Mouse (Mus musculus): ENCODE results near the gene Endod1.

GRCm38 (mm10) chr9:14307341-14307740, 74.0 kb downstream of the Endod1 start:
- TF ChIP-seq POLR2A (IDR thresholded peaks at IDR 0.05; ENCODE audit: low read depth, low read length) (no peak), CTCF (IDR thresholded peaks at IDR 0.05; ENCODE audit: extremely low read depth, insufficient read depth, insufficient read length, insufficient replicate concordance) (no peak)
